Mouse (Mus musculus) macrophage (primary cell): ENCODE measurements around the gene Gcsh. TPM values are rescaled to one million over a fixed set of nuclear protein-coding genes. Genes with fewer than 3 reads are reported as not detected.

Source experiments
- H3K27ac ChIP-seq: fragments of 350-480 bp; formaldehyde crosslinking; 2 replicates; pipeline ENCODE4 v1.9.0; 2021
- H3K36me3 ChIP-seq: fragments of 350-480 bp; formaldehyde crosslinking; 2 replicates; pipeline ENCODE4 v1.9.0; 2021; ENCODE audit errors: inconsistent target
- H3K4me3 ChIP-seq: fragments of 350-480 bp; formaldehyde crosslinking; 2 replicates; pipeline ENCODE4 v1.9.0; 2021; ENCODE audit errors: inconsistent target
- H3K79me2 ChIP-seq: fragments of 350-480 bp; formaldehyde crosslinking; 2 replicates; pipeline ENCODE4 v1.9.0; 2021; ENCODE audit errors: inconsistent target
- WGBS: methylation state at CpG from one replicate; pipeline ENCODE4 v1.1.7; 2026; ENCODE audit warnings: inconsistent platforms; ENCODE audit not compliant: missing documents; 5-methylcytosine and 5-hydroxymethylcytosine counted together
- polyA plus RNA-seq: library from polyadenylated mRNA; stranded (reverse); fragments of 250-400 nt; gene quantifications from 3 replicates; pipeline ENCODE4 v1.2.4, GENCODE M21; 2018; ENCODE audit warnings: inconsistent platforms

Gene Gcsh
- polyA plus RNA-seq, 1 experiment from 2014 or later, result 34.5 TPM

DNA sequence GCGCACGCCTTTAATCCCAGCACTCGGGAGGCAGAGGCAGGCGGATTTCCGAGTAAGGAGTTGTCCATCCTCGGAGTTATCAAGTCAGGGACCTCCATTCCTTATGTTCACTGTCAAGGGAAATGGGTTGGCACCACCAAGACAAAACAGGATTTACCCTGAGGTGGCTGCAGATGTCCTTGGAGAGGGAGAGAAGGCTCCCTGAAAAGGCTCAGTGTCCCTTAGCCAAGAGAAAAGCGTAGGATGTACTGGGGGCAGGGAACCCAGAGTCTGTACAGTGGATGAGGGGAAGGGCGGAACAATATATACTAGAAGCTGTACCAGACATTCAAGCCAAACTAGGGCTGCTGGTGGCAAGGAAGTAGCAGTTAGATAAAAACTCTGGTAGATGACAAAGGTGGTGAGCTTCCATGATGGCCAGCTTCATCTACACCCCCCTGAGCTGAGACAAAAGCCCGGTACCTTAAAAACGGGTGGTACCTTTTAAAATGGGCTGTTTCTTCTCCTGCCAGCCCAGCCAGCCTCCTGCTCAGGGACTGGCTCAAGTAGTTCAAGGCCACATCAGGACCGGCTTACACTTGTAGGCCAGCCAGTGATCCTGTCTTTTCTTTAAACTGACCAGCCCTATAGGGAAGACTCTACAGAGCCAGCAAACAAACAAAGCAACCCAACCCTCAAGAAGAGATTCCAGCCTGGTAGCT is 829 bp upstream of the Gcsh start:
- WGBS, result 66% methylated on average over 11 of the region's 11 CpGs
- Histone ChIP-seq H3K4me3 (peak overlapping the region; percentile 18), H3K79me2 (peaks cover 30% of the 10 kb centered on the region), H3K36me3 (no peaks in the 10 kb centered on the region), H3K27ac (no peak overlapping the region)

DNA sequence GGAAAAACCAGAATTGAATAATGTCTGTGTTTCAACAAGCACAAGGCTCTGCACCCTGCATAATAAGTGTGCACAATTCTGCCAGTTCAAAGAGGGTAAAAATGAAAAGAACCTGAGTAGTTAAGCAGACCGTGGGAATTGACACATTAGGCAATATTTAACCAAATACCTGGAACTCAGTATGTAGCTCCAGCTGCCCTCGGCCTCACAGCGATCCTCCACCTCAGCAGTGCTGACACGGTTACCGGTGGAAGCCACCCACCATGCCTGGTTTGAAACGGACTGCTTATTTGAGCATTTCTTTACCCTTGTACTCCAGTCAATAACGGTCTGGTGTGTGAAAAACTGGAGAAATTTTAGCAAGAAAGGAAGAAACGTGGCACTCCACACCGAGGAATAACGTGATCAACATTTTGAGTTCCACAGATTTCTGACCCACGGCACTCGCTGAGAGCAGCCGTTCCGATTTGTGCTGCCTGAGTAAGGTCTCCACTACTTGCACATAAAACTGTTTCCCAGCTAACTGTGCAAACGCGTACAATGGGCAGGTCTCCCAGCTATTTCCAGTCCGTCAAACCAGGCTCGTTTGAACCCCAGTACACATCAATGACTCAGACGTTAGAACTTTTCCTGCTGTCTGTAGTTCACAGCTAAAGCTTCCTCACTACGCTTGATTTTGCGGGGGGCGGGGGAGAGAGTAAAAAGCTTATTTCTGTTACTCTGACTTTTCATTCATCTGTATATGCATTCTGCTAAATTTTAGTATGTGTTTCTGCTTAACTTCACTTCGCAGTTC is 963 bp downstream of the Gcsh start:
- Histone ChIP-seq H3K4me3 (peak overlapping the region; percentile 75), H3K79me2 (peaks cover 37% of the 10 kb centered on the region), H3K36me3 (no peaks in the 10 kb centered on the region; the same call in 1 of the 2 replicates), H3K27ac (peak overlapping the region; percentile 51)
- WGBS, result 12% methylated on average over 23 of the region's 23 CpGs

DNA sequence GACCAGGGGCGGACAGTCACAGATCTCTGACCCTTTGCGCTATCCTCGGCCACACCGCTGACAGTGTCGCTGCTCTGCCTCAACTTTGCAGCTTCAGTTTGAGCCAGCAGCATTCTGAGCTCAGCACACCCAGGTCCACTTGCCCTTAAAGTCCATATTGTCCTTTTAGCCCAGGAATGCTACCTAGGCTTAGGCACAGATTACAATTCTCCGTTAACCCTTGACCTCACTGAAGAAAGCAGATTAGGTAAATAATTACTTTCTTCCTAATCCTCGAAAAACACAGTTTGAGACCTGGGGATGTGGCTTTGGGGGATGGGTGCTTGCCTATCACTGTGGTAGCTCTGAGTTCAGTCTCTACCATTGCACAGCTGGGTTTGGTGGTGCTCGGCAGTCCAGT is 2.1 kb downstream of the Gcsh start:
- no peak overlapping the region for H3K4me3 ChIP-seq
- no peak overlapping the region for H3K27ac ChIP-seq

DNA sequence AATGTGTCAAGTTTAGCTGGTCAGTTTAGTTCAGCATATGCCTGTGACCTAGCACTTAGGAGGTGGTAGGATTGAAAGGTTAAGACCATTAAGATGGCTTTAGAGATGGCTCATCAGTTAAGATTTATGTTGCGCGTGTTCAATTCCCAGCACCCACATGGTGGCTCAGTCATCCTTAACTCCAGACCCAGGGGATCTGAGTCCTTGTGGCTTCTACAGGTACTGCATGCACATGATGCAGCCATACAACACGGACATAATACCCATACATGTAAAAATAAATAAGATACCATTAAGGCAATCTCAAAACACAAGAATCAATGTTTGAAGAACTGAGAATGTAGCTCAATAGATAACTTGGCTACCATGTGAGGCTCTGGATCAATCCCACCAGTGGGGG is 3.5 kb downstream of the Gcsh start:
- no peak overlapping the region for H3K27ac ChIP-seq
- peaks cover 37% of the 10 kb centered on the region for H3K79me2 ChIP-seq
- WGBS, result 96% methylated on average over 3 of the region's 3 CpGs
- no peak overlapping the region for H3K4me3 ChIP-seq
- peaks cover 18% of the 10 kb centered on the region; the same call in 1 of the 2 replicates for H3K36me3 ChIP-seq

More for the DNA sequence above, 2.1 kb downstream of the Gcsh start:
- peaks cover 37% of the 10 kb centered on the region for H3K79me2 ChIP-seq
- 97% methylated on average over 8 of the region's 8 CpGs for WGBS
- H3K36me3 ChIP-seq, result peaks cover 8% of the 10 kb centered on the region; the same call in 1 of the 2 replicates

DNA sequence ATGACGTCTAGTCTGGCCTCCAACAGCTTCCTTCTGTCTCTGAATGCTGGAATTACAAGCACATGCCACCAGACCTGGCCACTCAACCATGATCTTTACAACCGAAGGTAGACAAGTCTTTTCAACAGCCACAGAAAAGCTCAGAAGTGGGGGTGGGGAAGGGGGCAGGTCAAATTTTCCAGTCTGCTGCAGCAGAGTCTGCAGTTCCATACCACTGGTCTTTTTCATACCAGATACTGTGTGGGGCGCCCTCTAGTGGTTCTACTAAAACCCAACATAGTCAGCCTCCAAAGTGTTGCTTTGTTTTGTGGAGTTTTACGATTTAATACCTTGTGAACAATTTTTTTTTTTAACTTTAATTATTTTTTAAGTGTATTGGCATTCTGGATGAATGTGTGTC is 13.2 kb downstream of the Gcsh start:
- Histone ChIP-seq H3K4me3 (no peak overlapping the region), H3K27ac (no peak overlapping the region), H3K79me2 (no peaks in the 10 kb centered on the region), H3K36me3 (peaks cover 11% of the 10 kb centered on the region; the same call in 1 of the 2 replicates)
- 18% methylated on average over 4 of the region's 4 CpGs for WGBS

DNA sequence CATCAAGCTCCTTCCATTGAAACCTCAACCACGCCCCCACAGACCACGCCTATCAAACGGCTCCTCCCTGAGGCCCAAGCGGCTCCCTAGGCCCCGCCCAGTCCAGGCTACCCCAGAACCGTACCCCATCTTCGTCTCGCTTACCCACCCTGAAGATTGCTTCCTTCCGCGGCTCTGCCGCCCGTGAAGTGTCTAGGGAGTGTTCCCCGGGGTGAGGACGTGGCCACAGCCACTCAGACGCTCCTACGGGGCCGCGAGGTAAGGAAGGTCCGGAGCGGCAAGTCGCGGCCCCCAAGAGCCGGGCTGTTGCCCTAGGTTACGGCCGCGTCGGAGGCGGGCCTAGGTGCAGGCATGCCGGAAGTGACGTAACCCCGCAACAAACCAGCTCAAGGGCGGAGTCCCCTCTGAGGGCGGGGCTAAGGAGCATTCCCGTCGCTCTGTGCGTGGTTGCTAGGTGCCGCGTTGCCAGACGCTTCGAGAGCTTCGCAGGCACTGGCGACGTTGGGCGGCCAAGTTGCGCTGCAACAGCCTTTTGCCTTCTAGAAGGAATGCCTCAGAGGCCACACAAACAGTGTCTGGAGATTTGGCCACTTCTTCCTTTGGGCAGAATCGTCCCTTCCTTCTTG is 14.6 kb downstream of the Gcsh start, which contains the start of gene 1700030J22Rik:
Gene 1700030J22Rik (minus strand): TSS at position 329 of the 626 bp plus-strand sequence.
- H3K27ac ChIP-seq, result peak within 1 kb of the TSS; percentile 49
- no peaks in the 10 kb centered on the region for H3K79me2 ChIP-seq
- peaks cover 7% of the 10 kb centered on the region; the same call in 1 of the 2 replicates for H3K36me3 ChIP-seq
- under 1% methylated on average over 46 of the region's 46 CpGs for WGBS
- H3K4me3 ChIP-seq, result peak within 1 kb of the TSS; percentile 52

DNA sequence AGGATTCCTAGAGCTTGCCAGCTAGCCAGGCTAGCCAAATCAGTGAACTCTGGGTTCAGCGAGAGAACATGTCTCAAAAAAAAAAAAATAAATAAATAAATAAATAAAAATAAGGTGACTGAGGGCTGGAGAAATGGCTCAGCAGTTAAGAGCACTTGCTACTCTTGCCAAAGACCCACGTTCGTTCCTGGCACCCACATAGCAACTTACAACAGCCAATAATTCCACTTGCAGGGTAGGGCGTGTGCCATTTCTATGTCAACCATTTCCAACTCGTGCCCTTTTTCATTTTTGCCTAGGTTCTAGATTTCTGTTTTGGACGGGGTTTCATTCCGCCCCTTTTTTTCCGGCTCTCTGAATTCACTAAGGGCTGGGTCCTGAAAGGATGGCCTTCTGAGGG is 15.3 kb downstream of the Gcsh start:
- H3K79me2 ChIP-seq, result no peaks in the 10 kb centered on the region
- no peak overlapping the region for H3K27ac ChIP-seq
- H3K36me3 ChIP-seq, result peaks cover 7% of the 10 kb centered on the region; the same call in 1 of the 2 replicates
- H3K4me3 ChIP-seq, result peak overlapping the region; percentile 52
- WGBS, result 37% methylated on average over 8 of the region's 8 CpGs

DNA sequence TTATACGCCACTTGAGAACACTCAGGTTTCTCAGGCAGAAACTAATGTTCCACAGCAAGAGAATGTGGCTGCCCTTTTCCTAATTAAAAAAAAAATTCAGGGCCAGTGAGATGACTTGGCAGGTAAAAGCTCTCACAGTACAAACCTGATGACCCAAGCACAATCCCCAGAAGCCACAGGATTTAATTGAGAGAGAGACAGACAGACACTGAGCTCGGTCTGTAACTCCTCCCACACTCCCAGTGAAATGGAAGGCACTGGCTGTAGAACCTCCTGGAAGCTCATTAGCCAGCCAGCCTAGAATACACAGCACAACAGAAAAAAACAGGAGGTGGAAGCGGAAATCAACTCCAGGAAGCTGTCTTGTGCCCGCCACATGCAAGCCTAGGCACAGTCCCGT is 17.7 kb downstream of the Gcsh start:
- peak overlapping the region; percentile 40 for H3K27ac ChIP-seq
- WGBS, result 72% methylated on average over 5 of the region's 5 CpGs
- no peak overlapping the region for H3K4me3 ChIP-seq
- no peaks in the 10 kb centered on the region for H3K36me3 ChIP-seq
- no peaks in the 10 kb centered on the region for H3K79me2 ChIP-seq

DNA sequence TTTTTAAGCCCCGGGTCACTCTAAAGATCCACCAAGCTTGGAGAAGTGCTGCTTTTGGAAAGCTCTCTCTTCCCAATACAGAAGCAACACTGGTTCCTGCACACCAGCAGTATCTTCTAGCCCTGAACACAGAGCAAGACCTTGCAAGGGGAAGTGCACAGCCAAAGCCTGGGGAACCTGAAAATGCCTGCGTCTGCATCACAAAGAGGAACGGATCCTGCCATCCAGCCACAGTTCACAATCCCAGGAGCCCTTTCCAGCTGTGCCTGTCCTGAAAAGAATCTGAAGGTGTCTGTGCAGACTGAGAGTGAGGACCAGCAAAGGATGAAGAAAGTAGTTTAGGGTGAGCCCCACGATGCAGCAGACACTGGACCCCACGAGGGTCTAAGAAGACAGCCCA is 18.3 kb downstream of the Gcsh start:
- Histone ChIP-seq H3K27ac (peak overlapping the region; percentile 40), H3K79me2 (no peaks in the 10 kb centered on the region), H3K4me3 (no peak overlapping the region), H3K36me3 (no peaks in the 10 kb centered on the region)
- WGBS, result 13% methylated on average over 5 of the region's 5 CpGs

DNA sequence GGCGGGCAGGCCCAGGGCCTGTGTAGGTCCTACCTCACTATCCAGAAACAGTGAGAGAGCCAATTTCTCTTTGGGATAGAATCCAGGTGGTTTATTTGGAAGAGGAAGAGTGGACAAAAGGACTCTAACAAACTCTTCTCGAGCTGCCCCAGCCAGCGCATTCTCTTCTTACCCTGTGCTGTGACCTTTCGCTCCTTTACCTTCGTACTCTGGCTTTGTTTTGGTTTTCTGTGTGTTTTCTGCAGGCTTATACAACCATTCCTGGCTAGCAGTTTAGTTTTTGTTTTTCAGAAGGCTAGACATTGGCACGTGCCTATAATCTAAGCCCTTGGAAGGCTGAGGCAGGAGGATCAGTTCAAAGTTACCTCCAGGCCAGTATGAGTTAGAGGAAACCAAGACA is 23.8 kb downstream of the Gcsh start:
- WGBS, result 89% methylated on average over 6 of the region's 6 CpGs
- no peaks in the 10 kb centered on the region for H3K79me2 ChIP-seq
- H3K27ac ChIP-seq, result no peak overlapping the region
- no peaks in the 10 kb centered on the region for H3K36me3 ChIP-seq
- no peak overlapping the region for H3K4me3 ChIP-seq

DNA sequence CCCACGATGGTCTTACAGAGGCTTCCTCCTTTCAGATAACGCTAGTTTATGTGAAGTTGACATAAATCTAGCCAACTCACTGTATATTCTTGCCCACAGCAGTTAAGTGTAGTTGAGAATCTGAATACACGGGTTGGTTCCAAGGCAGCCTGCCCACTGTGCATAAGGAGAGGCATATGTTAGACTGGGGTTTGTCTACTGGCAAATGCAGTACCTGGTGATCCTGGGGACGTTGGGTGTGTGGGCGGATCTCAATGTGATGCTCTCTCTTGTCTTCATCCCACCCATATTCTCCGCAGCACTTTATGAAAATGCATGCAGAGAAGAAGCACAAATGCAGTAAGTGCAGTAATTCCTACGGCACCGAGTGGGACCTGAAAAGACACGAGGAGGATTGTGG is 38.9 kb downstream of the Gcsh start:
- Histone ChIP-seq H3K36me3 (peaks cover 57% of the 10 kb centered on the region), H3K79me2 (peaks cover 24% of the 10 kb centered on the region), H3K27ac (no peak overlapping the region), H3K4me3 (no peak overlapping the region)
- 93% methylated on average over 8 of the region's 9 CpGs for WGBS

DNA sequence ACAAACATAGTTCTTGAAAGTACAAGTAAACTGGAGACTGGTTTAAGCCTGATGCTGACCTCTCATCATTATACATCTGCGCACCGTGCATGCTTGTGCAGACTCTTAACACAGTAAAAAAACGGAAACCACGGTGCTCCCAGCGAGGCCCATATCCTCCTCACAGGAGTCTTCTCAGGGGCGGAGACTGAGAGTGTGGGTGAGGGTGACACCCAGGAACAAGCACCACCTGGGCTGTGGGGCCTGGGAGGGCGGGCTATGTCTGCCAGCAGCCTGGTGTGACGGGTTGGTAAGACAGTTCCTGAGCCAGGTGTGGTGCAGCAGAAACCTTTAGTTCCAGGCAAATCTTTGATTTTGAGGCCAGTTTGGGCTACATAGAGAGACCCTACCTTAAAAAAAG is 40.9 kb downstream of the Gcsh start:
- Histone ChIP-seq H3K4me3 (no peak overlapping the region), H3K27ac (no peak overlapping the region), H3K79me2 (peaks cover 44% of the 10 kb centered on the region), H3K36me3 (peaks cover 46% of the 10 kb centered on the region)
- 98% methylated on average over 7 of the region's 8 CpGs for WGBS

DNA sequence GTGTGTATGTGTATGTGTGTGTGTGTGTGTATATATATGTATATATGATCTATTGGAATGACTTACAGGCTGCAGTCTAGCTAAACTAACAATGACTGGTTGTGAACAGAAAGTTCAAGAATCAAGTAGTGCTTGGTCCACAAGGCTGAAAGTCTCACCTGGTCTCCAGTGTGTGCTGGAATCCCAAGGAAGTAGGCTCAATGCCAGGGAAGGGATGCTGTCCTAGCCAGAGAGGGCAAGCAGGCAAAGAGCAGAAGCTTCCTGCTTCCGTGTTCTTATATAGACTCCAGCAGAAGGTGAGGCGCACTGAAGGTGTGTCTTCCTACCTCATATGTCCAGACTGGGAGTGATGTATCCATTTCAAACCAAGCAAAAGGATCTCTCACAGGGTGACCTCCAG is 41.6 kb downstream of the Gcsh start:
- no peak overlapping the region for H3K4me3 ChIP-seq
- peaks cover 39% of the 10 kb centered on the region for H3K36me3 ChIP-seq
- H3K79me2 ChIP-seq, result peaks cover 50% of the 10 kb centered on the region
- 92% methylated on average over 2 of the region's 2 CpGs for WGBS
- no peak overlapping the region for H3K27ac ChIP-seq

DNA sequence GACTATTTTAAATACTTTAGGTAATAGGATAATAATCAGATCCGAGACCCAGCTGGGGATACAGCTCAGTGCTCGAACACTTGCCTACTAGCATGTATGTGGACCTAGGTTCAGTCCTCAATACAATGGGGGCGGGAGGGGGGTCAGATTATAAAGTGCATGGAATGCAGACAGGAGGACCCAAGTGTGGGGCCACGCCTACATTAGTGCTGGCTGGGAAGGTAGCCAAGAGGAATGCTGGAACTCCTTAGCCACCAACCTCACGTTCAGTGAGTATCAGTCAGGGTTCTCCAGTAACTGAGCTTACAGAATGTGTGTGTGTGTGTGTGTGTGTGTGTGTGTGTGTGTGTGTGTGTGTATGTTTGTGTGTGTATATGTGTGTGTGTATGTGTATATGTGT is 42.0 kb downstream of the Gcsh start:
- no peak overlapping the region for H3K4me3 ChIP-seq
- peaks cover 54% of the 10 kb centered on the region for H3K79me2 ChIP-seq
- WGBS, result 97% methylated on average over 5 of the region's 5 CpGs
- peaks cover 35% of the 10 kb centered on the region for H3K36me3 ChIP-seq
- no peak overlapping the region for H3K27ac ChIP-seq

DNA sequence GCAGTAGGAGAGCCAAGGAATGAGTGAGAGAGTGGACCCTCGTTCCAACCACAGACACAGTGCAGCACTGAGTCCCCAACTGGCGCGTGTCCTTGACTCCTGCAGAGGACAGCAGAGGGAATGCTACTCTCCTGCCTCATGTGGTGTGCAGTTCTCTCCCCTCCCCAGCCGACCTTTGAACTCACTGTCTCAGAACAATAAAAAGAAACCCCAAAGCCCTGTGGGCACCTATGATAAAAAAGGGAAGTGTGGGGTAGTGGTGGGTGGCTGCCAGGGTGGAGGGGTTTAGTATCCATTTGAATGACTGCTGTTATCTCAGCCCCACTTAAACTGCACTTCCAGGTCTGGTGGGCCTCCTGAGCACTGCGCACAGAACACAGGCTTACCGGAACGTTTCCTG is 45.7 kb downstream of the Gcsh start:
- no peaks in the 10 kb centered on the region for H3K36me3 ChIP-seq
- peaks cover 81% of the 10 kb centered on the region for H3K79me2 ChIP-seq
- 67% methylated on average over 7 of the region's 7 CpGs for WGBS
- no peak overlapping the region for H3K27ac ChIP-seq
- H3K4me3 ChIP-seq, result no peak overlapping the region
